In the genomic region with DNA sequence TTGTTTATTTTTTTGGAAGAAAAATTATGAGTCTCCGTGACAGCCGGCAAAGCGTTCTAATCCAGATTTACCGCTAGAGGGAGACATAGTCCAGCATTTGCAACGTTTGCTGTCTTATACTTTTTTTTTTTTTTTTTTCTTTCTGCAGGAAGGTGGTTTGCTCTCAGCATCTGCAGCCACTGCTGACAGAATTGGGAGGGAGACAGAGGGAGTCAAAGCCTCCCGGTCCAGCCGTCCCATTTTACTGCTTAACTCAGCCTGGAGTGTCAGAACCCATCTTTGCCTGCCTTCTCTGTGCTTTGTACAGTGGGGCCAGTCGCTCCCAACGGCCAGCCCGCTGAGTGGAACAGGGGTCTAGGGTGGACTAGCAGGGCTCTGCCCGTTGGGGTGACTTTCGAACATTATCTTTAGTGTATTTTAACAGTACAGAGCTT, we compare ENCODE assay signal across 8 mouse cellular contexts. TPM values are rescaled to one million over a fixed set of nuclear protein-coding genes. Genes with fewer than 3 reads are reported as not detected.
A peak's percentile ranks its signal among the peaks of the same experiment; 100 is the strongest.
DNase-seq lines count a peak whose midpoint lies in the region; ATAC-seq and TF ChIP-seq lines count a peak whose summit lies in the region.

Gene Fam19a2, plus strand, starts transcription at position 121 of the 434 bp plus-strand sequence.

- H3K9ac ChIP-seq in embryonic facial prominence, embryonic 11.5 days (replicated peaks; ENCODE audit: low read length), result peak within 1 kb of the TSS; percentile 59
- peak within 1 kb of the TSS; percentile 67 for H3K9ac ChIP-seq in heart, embryonic 12.5 days
- H3K9ac ChIP-seq in kidney, embryonic 16.5 days (replicated peaks; ENCODE audit: low read length), result peak within 1 kb of the TSS; percentile 65
- no peak within 1 kb of the TSS for H3K9ac ChIP-seq in liver, embryonic 13.5 days
- peak within 1 kb of the TSS; percentile 52 for H3K9ac ChIP-seq in neural tube, embryonic 11.5 days (ENCODE audit: low read length)

- TF ChIP-seq CTCF in C2C12 (IDR thresholded peaks at IDR 0.05; ENCODE audit: control insufficient read depth, insufficient read depth, insufficient read length), result peak; percentile 18

- no peaks in the 10 kb centered on the region for H3K36me3 ChIP-seq in C2C12 (ENCODE audit: control insufficient read depth, insufficient read depth)
- H3K36me3 ChIP-seq in embryonic facial prominence, embryonic 11.5 days (replicated peaks; ENCODE audit: control insufficient read depth, insufficient read depth, low read depth, low read length), result no peaks in the 10 kb centered on the region
- no peaks in the 10 kb centered on the region for H3K36me3 ChIP-seq in heart, embryonic 12.5 days
- H3K36me3 ChIP-seq in kidney, embryonic 16.5 days (ENCODE audit: insufficient read depth, low read length), result no peaks in the 10 kb centered on the region
- no peaks in the 10 kb centered on the region for H3K36me3 ChIP-seq in liver, embryonic 13.5 days
- H3K36me3 ChIP-seq in neural tube, embryonic 11.5 days (ENCODE audit: control insufficient read depth, insufficient read depth, low read length), result no peaks in the 10 kb centered on the region

- peak within 1 kb of the TSS; percentile 69 for H3ac ChIP-seq in C2C12 (ENCODE audit: control insufficient read depth, insufficient read length, low read depth)

- H3K27ac ChIP-seq in embryonic facial prominence, embryonic 11.5 days (replicated peaks; ENCODE audit: low read depth, low read length), result no peak within 1 kb of the TSS
- H3K27ac ChIP-seq in heart, embryonic 12.5 days (ENCODE audit: poor library complexity, severe bottlenecking), result no peak within 1 kb of the TSS
- no peak within 1 kb of the TSS for H3K27ac ChIP-seq in kidney, embryonic 16.5 days (ENCODE audit: low read length)
- H3K27ac ChIP-seq in liver, embryonic 13.5 days, result no peak within 1 kb of the TSS
- no peak within 1 kb of the TSS for H3K27ac ChIP-seq in neural tube, embryonic 11.5 days (ENCODE audit: low read depth, low read length)

- peak within 1 kb of the TSS; percentile 2 for H3K4me3 ChIP-seq in C2C12 (ENCODE audit: insufficient read depth, poor library complexity, severe bottlenecking)
- peak within 1 kb of the TSS; percentile 54 for H3K4me3 ChIP-seq in embryonic facial prominence, embryonic 11.5 days (ENCODE audit: low read depth, low read length)
- peak within 1 kb of the TSS; percentile 59 for H3K4me3 ChIP-seq in heart, embryonic 12.5 days
- peak within 1 kb of the TSS; percentile 63 for H3K4me3 ChIP-seq in kidney, embryonic 16.5 days (ENCODE audit: low read length)
- H3K4me3 ChIP-seq in liver, embryonic 13.5 days (replicated peaks), result peak within 1 kb of the TSS; percentile 47
- H3K4me3 ChIP-seq in neural tube, embryonic 11.5 days (ENCODE audit: low read depth, low read length), result peak within 1 kb of the TSS; percentile 56

- peaks cover 4% of the 10 kb centered on the region for H3K27me3 ChIP-seq in C2C12 (ENCODE audit: control insufficient read depth, insufficient read depth, insufficient read length)
- H3K27me3 ChIP-seq in embryonic facial prominence, embryonic 11.5 days (ENCODE audit: control insufficient read depth, insufficient read depth, low read length), result peaks cover 8% of the 10 kb centered on the region; the same call in 1 of the 2 replicates
- peaks cover 30% of the 10 kb centered on the region for H3K27me3 ChIP-seq in heart, embryonic 12.5 days (replicated peaks)
- peaks cover 6% of the 10 kb centered on the region; the same call in 1 of the 2 replicates for H3K27me3 ChIP-seq in kidney, embryonic 16.5 days (ENCODE audit: insufficient read depth, low read length)
- peaks cover 44% of the 10 kb centered on the region for H3K27me3 ChIP-seq in liver, embryonic 13.5 days
- H3K27me3 ChIP-seq in neural tube, embryonic 11.5 days (ENCODE audit: control insufficient read depth, insufficient read depth, low read length), result peaks cover 6% of the 10 kb centered on the region; the same call in 1 of the 2 replicates

- WGBS in embryonic facial prominence, embryonic 11.5 days, result 1% methylated on average over 12 of the region's 12 CpGs
- WGBS in heart, embryonic 12.5 days, result 1% methylated on average over 12 of the region's 12 CpGs
- under 1% methylated on average over 12 of the region's 12 CpGs for WGBS in kidney, embryonic 16.5 days
- WGBS in liver, embryonic 13.5 days (ENCODE audit: insufficient replicate concordance), result 3% methylated on average over 12 of the region's 12 CpGs
- under 1% methylated on average over 12 of the region's 12 CpGs for WGBS in neural tube, embryonic 11.5 days

- peak; percentile 20; the same call in 1 of the 2 replicates for ATAC-seq in embryonic facial prominence, embryonic 11.5 days (replicated peaks; ENCODE audit: insufficient number of reproducible peaks, low FRiP score, low TSS enrichment, low read depth)
- ATAC-seq in heart, embryonic 12.5 days (ENCODE audit: insufficient number of reproducible peaks, low FRiP score), result 0 out of 2 replicates have a peak, but pooled peaks have one; percentile 9
- ATAC-seq in kidney, embryonic 16.5 days (ENCODE audit: low FRiP score, low TSS enrichment), result peak; percentile 39; the same call in 1 of the 2 replicates
- no peak for ATAC-seq in liver, embryonic 13.5 days (ENCODE audit: low read depth)
- ATAC-seq in neural tube, embryonic 11.5 days (ENCODE audit: insufficient read depth, low FRiP score, low TSS enrichment), result peak; percentile 56

- peak; percentile 60 for DNase-seq in adrenal gland, postnatal 10 days
- peak; percentile 90 for DNase-seq in embryonic facial prominence, embryonic 11.5 days (ENCODE audit: low spot score)
- DNase-seq in liver, embryonic 13.5 days, result no peak
- peak; percentile 66 for DNase-seq in neural tube, embryonic 11.5 days (ENCODE audit: low spot score)
- DNase-seq in thymus, postnatal 0 days (ENCODE audit: low spot score), result peak; percentile 65

- peak within 1 kb of the TSS; percentile 93 for H3K4me2 ChIP-seq in embryonic facial prominence, embryonic 11.5 days (ENCODE audit: low read depth, low read length)
- H3K4me2 ChIP-seq in heart, embryonic 12.5 days, result peak within 1 kb of the TSS; percentile 97
- peak within 1 kb of the TSS; percentile 91 for H3K4me2 ChIP-seq in kidney, embryonic 16.5 days (replicated peaks; ENCODE audit: low read depth, low read length)
- H3K4me2 ChIP-seq in liver, embryonic 13.5 days, result peak within 1 kb of the TSS; percentile 65
- peak within 1 kb of the TSS; percentile 95 for H3K4me2 ChIP-seq in neural tube, embryonic 11.5 days (ENCODE audit: low read depth)

- no peaks in the 10 kb centered on the region for H3K4me1 ChIP-seq in embryonic facial prominence, embryonic 11.5 days (ENCODE audit: control insufficient read depth, insufficient read depth, low read length)
- peaks cover 10% of the 10 kb centered on the region; the same call in 1 of the 2 replicates for H3K4me1 ChIP-seq in heart, embryonic 12.5 days (replicated peaks)
- peaks cover 15% of the 10 kb centered on the region for H3K4me1 ChIP-seq in kidney, embryonic 16.5 days (ENCODE audit: insufficient read depth, low read length)
- 0 out of 2 replicates have a peak, but pooled peaks cover 3% of the 10 kb centered on the region for H3K4me1 ChIP-seq in liver, embryonic 13.5 days (replicated peaks)
- H3K4me1 ChIP-seq in neural tube, embryonic 11.5 days (ENCODE audit: control insufficient read depth, insufficient read depth, low read length), result no peaks in the 10 kb centered on the region; the same call in 1 of the 2 replicates

- no peaks in the 10 kb centered on the region for H3K9me3 ChIP-seq in embryonic facial prominence, embryonic 11.5 days (replicated peaks; ENCODE audit: control insufficient read depth, low read length)
- H3K9me3 ChIP-seq in heart, embryonic 12.5 days (replicated peaks), result no peaks in the 10 kb centered on the region
- H3K9me3 ChIP-seq in kidney, embryonic 16.5 days (ENCODE audit: low read length), result no peaks in the 10 kb centered on the region
- H3K9me3 ChIP-seq in liver, embryonic 13.5 days (replicated peaks), result no peaks in the 10 kb centered on the region
- H3K9me3 ChIP-seq in neural tube, embryonic 11.5 days (ENCODE audit: control insufficient read depth, low read length), result no peaks in the 10 kb centered on the region

- H3K79me2 ChIP-seq in C2C12 (ENCODE audit: control insufficient read depth, insufficient read depth), result no peaks in the 10 kb centered on the region

- no peaks in the 10 kb centered on the region for H3K79me3 ChIP-seq in C2C12 (ENCODE audit: low read depth)

TF ChIP-seq in C2C12, 6 proteins besides CTCF, POLR2A, EP300 and RAD21:
- TF ChIP-seq FOSL1 (IDR thresholded peaks at IDR 0.05; ENCODE audit: insufficient read depth, low read length, poor library complexity, severe bottlenecking), result no peak
- TF ChIP-seq MYOD1 (IDR thresholded peaks at IDR 0.05; ENCODE audit: control insufficient read depth, insufficient read length, low read depth), result no peak
- no peak for TF ChIP-seq USF1 (IDR thresholded peaks at IDR 0.05; ENCODE audit: low read depth)
- no peak for TF ChIP-seq MAX (IDR thresholded peaks at IDR 0.05)
- TF ChIP-seq MYOG (IDR thresholded peaks at IDR 0.05; ENCODE audit: control insufficient read depth, extremely low read depth, insufficient read length), result no peak
- TF ChIP-seq CEBPB (IDR thresholded peaks at IDR 0.05; ENCODE audit: low read depth), result no peak

RNA-seq across cellular contexts. Expression of gene Fam19a2, which starts in this region (rescaled TPM):
- polyA plus RNA-seq in C2C12 (2012; fragmentation: generic; extraction: Trizol), result 0.04 TPM
- 1 to 10 TPM; 1.2 to 1.5 TPM for total RNA-seq in adrenal gland, postnatal 10 days (2021)
- polyA plus RNA-seq in embryonic facial prominence, embryonic 11.5 days (2014; fragmentation: Nextera tagmentation; extraction: Ambion mirVana), result 7.8 and 8.2 TPM in 2 replicates
- polyA plus RNA-seq in heart, embryonic 12.5 days (2016; fragmentation: Nextera tagmentation; extraction: Ambion mirVana), result 0.58 and 1.00 TPM in 2 replicates
- polyA plus RNA-seq in kidney, embryonic 16.5 days (2015; fragmentation: Nextera tagmentation; extraction: Ambion mirVana), result 2.9 and 4.1 TPM in 2 replicates
- polyA plus RNA-seq in liver, embryonic 13.5 days (2015; fragmentation: Nextera tagmentation; extraction: Ambion mirVana), result 0.22 and 0.63 TPM in 2 replicates
- 9.6 and 9.9 TPM in 2 replicates for polyA plus RNA-seq in neural tube, embryonic 11.5 days (2014; fragmentation: Nextera tagmentation; extraction: Ambion mirVana)
- 0.62 and 0.88 TPM in 2 replicates for polyA plus RNA-seq in thymus, postnatal 0 days (2015; fragmentation: Nextera tagmentation; extraction: Ambion mirVana)

Comparison
In these comparisons a context has a peak if more than half of its experiments do, and no peak if none do; other contexts are left out.
1. Peak in ATAC-seq, H3K4me3 ChIP-seq, H3K9ac ChIP-seq and H3K4me2 ChIP-seq in heart, embryonic 12.5 days; RNA of the gene not detected or under 1 TPM.
2. Peak in DNase-seq in thymus, postnatal 0 days; RNA of the gene not detected or under 1 TPM.
3. H3K4me3 ChIP-seq: peak in every context shown above with its lines; median percentile 63 in kidney, embryonic 16.5 days; 59 in heart, embryonic 12.5 days; 56 in neural tube, embryonic 11.5 days; 54 in embryonic facial prominence, embryonic 11.5 days; 47 in liver, embryonic 13.5 days; 2 in C2C12.